Mouse (Mus musculus): ENCODE results near the gene Thsd7a.
A peak's percentile ranks its signal among the peaks of the same experiment; 100 is the strongest.

Gene Thsd7a

DNA sequence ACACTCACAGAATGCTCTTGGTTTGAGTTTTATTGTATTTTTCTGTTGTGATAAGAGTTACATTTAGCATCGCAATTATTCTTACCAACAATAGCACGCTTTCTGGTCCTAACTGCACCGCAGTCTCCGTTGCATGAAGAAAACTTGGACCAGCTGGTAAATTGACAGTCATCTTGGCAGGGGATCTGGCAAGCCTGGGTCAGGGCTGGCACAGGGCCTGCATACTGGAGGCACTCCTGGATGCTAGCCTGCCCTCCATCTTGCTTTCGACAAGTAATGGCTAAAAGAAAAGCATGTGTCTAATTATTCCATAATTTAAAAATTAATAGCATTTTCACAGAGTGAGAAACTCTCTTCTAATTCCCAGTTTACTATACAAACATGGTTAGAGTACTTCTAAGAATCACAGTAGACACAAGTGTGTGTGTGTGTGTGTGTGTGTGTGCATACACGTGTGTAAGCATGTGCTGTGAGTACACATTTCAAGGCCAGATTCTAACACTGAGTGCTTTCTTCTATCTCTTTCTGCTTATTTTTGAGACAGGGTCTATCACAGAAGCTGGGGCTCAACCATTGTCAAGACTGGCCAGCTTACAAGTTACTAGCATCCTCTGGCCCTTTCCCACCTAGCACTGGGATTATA lies 368.0 kb downstream of the Thsd7a start:
- DNase-seq = no peak

DNA sequence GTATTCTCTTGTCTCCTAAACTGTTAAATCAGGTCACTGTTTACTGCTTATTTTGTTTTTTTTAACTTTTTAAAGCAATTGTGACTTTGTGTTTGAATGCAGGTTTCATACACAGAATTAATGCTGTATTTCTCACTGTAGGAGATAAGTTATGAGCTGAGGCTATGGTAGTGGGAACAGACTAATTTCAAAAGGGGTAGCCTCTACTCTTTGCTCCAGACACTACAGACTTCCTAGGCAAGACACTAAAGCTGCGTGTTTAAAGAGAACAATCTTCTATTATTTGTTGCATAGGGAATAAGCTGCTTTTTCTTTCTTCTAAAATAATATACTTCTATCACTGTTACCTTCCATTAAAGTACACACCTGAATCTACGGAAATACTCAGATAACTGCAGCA lies 368.5 kb downstream of the Thsd7a start:
- no peak for DNase-seq

DNA sequence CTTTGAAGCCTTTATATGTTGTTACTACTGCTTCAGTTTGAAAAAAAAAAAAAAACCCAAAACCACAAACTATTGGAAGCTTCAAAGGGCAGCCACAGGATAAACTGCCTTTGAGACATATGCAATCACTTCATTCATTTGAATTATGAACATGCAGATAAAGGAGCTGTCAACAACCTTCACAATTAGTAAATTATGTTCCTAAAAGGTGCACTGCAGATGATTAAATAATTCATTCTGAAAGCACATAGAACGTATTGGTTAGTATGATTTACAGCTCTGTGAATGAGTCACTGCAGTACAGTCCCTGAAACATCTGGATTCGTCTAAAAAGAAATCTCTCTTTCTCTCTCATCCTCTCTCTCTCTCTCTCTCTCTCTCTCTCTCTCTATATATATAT lies 390.5 kb downstream of the Thsd7a start:
- DNase-seq = no peak

DNA sequence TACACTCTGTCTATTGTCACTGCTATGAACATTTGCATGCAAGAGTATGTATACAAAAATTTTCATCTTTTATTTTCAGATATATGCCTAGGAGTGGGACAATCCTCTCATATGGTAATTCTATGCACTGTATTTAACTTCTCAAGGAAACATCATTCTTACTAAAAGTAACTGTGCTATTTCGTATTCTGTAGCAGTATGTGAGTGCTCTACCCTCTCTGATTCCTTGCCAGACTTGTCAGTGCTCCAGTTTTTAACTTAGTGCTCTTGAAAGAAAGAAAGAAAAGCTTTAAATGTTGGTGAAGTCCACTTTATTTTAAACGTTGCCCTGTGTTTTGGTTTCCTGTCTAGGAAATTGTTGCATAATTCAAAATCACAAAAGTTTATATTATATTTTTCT lies 395.6 kb downstream of the Thsd7a start:
- no peak for DNase-seq

DNA sequence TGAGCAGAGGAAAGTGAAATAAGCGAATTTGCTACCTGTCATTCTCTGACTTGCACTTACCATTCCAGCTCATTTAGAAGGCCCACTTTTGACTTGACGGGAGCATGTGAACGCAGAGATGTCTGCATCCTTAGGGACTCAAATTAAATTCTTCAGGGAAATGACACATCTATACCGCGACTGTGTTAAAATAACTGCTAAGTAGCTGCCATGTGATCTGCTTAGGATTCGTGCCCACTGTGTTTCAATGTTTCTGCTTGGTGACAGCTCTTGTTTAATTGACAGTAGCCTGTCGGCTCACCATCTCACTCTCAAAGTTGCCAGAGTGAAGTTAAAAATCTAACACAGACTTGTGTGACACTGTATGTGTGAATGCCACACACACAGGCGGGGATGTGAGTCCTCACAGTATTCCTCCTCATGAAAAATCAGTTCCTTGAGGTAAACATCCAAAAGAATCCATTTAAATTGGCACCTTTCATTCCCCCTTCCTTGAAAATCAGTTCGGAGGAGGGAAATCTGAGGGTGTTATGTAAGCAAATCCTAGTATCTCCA lies 397.0 kb downstream of the Thsd7a start:
- DNase-seq = no peak

DNA sequence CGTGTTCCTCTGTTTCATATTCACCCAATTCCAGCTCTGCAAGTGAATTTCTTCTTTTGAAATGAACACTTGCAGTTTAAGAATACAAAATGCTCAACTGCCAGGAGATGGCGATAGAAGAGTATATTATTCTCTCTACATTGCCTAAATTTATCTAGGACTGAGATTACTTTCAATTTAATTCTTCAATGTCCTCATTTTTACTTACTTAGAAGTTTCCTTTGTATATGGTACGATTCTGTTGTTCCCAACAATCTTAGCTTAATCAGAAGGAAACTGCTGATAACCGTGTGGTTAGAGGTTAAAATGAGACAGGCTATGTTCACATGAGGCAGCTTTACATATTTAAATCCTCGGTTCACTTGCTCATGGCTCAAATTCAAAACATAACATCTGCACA lies 398.5 kb downstream of the Thsd7a start:
- DNase-seq = no peak

DNA sequence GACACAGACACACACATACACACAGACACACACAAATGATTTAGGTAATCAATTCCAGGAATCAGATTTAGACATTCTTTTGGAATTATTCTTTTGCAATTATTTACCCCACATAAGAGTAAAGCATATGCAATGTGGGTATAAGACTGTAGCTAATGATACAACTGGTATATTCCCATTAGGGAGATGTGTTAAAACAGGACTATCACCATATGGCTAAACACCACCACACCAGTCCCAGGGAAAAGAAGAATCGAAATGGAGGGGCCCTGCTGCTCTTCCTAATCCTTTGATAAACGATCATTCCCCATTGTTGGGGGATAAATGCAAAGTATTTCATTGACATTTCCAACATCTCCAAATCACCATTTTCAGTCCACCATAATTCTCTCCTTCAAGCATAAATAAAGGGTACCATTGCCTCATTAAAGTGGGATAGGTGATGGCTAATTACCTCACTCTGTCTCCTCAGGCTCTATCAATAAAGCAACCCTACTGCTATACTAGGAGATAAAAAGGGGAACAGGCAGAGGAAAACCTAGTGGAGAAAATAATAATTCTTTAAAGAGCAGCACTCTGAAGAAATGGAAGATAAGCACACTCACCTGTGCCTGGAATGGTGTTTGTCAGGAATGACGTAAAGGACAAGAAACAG lies 400.0 kb downstream of the Thsd7a start:
- DNase-seq = no peak

DNA sequence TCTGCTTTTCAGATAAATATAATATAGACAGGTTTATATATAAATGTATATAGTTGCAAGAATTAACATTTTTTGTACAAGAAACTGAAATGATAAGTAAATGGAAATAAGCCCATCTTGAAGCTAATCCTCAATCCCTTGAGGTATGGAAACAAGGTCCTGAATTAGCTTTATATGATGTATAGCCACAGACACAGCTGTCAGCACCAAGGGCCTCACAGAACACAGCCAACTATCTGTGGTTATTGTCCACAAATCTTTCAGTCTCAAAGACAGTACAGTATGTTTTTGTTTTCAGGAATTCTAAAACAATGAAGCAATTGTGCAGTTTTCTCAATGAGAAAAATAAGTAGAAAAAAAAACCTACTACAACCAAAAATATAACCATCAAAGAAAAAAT lies 400.5 kb downstream of the Thsd7a start:
- DNase-seq = no peak

DNA sequence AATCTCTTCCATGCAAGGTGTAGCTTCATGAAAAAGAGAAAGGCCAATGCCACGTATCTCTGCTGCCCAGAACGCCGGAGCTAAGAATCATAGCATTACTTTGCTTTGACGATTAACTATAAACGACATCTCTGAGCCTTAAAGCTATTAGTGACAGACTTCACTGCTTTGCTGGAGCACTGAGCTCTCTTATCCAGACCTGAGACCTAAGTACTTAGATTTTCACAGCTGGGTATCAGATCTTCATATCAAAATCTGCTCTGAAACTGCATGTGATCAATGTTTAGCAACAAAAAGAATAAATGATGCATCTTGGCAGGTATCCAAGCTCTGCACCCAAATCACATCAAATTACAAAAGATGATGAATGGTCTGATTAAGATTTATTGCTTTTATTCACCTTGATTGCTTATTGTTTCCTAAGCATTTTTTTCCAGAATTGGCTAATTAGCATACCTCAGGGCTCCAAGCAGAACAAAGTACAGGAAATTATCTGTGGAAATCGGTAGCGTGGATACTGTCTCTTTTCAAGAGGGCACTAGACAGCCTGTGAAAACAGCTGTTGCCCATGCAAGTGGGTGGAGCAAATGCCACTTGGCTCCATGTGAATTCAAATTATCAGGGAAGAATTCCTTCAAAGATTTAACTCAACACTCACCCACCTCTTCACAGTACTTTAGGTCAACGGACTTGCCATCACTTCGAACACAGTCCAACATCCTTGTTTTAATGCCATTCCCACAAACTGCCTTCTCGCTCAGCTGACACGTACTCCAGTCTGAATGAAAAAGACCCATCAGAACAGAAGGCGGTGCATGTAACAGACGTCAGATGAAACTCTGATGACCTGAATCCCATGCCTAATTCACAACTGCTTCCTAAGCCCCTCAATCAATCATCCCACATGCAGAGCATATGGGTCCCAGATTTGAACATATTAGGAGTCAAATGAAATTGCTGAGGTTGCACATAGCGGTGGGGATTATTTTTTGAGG lies 412.3 kb downstream of the Thsd7a start:
- no peak for DNase-seq

DNA sequence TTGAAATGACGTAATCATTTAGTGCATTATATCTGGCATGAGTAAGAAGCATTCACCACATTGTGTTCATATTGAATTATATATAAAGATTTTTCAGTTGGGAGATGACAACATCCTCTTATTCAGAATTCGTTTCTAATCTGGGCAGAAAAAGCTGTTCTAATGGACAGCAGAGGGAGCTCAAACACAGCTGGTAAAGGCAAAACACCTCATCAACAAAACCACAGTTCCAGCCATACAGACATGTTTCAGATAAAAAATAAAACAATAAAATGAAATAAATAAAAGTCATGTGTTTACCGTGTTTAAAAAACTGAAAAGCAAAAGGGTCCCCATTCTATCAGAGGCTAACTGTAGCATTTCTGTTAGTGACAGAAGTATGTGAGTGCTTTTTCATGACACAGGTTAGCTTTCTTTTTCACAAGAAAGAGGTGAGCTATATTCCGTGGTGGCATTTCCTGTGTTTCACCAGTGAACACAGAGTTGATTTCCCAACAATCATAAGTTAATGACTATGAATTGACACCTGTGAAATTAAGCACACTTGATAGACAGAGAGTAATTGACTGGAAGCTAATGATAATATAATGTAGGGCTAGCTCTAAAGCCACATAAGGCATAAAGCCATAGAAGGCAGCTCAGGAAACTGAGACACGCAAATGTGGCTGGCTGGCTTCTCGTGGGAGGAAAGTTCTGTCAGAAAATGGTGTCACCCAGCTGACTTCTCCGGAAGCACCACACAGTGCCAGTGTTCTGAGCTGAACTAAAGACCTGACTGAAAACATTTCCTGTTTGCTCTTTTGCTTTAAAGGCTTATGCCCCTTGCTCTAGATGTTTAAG lies 433.9 kb downstream of the Thsd7a start:
- DNase-seq = peak; percentile 11 to 28

DNA sequence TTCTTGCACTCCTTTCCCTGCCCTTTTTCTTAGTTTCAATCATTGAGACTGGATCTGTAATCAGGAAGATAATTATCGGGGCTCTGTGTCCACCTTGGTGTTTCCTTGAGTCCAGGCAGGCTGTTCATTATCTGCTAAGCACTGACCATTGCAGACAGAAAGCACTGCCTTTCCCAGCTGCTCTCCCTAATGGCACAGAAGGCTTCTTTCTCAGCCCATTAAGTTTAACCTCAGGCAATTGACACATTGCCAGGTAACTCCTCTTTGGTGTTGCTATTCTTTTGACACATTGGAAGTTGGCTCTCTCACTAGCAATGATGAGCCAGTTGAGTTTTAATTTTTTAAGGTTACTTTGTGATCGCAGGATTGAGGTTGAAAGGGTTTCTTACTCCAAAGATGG lies 441.7 kb downstream of the Thsd7a start:
- DNase-seq = no peak

DNA sequence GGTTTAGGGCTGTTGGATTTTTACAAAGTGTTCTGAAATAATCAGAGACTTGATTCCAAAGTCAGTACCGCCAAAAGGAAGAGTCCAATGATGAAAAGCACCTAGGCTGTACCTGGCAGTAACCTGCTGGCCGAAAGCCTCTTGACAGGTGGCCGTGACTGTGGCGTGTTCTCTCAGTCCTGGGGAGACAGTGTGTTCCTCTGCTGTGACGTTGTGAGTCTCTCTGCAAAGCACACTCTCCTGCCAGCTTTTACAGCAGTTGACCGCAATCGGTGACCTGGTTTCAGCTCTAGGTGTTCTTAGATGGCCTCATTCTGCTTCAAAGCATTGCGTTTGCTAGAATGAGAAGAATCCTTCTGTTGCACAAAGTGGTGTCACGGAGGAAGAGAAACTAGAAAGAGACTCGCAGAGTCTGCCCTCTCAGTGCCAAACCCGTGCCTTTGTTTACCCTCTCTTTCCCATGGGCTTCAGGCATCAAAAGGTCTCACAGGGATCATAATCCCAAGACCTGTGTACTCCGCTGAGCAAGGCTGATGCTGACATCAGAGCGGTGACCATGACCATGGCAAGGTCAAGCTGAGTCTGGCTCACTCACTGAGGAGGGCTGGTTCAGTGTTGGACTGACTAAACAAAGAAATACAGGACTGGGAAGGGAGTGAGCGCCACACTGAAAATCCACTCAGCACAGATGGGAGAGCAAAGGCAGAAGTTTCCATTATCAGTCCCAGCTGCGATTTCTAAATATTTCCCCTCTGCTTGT lies 486.4 kb downstream of the Thsd7a start:
- no peak for DNase-seq

All from thymus, postnatal 36 days (tissue).